Mouse (Mus musculus) intestine, embryonic 14.5 days (tissue): ENCODE measurements at regions not wholly inside any gene's neighbourhood (a gene's known extent, or its start where the extent isn't known, plus 50 kb on each side); places are given as distances from the start of the nearest gene placed in this dataset.
A peak's percentile ranks its signal among the peaks of the same experiment; 100 is the strongest.
"Not testable (repeated sequence)": the region's sequence is repeated elsewhere in the genome, so short reads cannot be mapped to it uniquely, and the experiment has no call there.

Experiments used
- ATAC-seq: fragments of 200-750 bp; cut with Nextera tagmentation; replicated peaks from 2 replicates; pipeline ENCODE4 v1.8.0; 2017; ENCODE audit warnings: low read depth, moderate number of reproducible peaks, moderate TSS enrichment, moderate library complexity; ENCODE audit not compliant: low FRiP score, low TSS enrichment
- DNase-seq: peaks from one replicate; pipeline ENCODE4 v3.0.0-alpha.2; 2018; ENCODE audit warnings: low spot score
- H3K27ac ChIP-seq: fragments of 300-500 bp; sonication (generic); 2 replicates; pipeline ENCODE4 v1.5.1; 2014; ENCODE audit warnings: low read depth, mild to moderate bottlenecking, control low read depth
- H3K27me3 ChIP-seq: fragments of 300-500 bp; sonication (generic); replicated peaks from 2 replicates; pipeline ENCODE4 v1.6.1; 2014; ENCODE audit warnings: low read length, control low read depth; ENCODE audit not compliant: control insufficient read depth, insufficient read depth
- H3K36me3 ChIP-seq: fragments of 300-500 bp; sonication (generic); 2 replicates; pipeline ENCODE4 v1.6.1; 2014; ENCODE audit warnings: low read length, control low read depth; ENCODE audit not compliant: control insufficient read depth, insufficient read depth
- H3K4me1 ChIP-seq: fragments of 300-500 bp; sonication (generic); replicated peaks from 2 replicates; pipeline ENCODE4 v1.6.1; 2014; ENCODE audit warnings: low read length, control low read depth, mixed read lengths; ENCODE audit not compliant: control insufficient read depth, insufficient read depth
- H3K4me2 ChIP-seq: fragments of 300-500 bp; sonication (generic); 2 replicates; pipeline ENCODE4 v1.6.1; 2014; ENCODE audit warnings: low read length
- H3K4me3 ChIP-seq: fragments of 300-500 bp; sonication (generic); 2 replicates; pipeline ENCODE4 v1.5.1; 2014; ENCODE audit warnings: low read depth, low read length, control low read depth, mixed read lengths
- H3K9ac ChIP-seq: fragments of 300-500 bp; sonication (generic); 2 replicates; pipeline ENCODE4 v1.6.1; 2014; ENCODE audit warnings: mild to moderate bottlenecking, low read length
- H3K9me3 ChIP-seq: fragments of 300-500 bp; sonication (generic); 2 replicates; pipeline ENCODE4 v1.6.1; 2016; ENCODE audit warnings: low read length, control low read depth; ENCODE audit not compliant: control insufficient read depth
- WGBS: fragments of 180-500 bp; shearing (Covaris S2); extraction: QIAGEN DNeasy Blood & Tissue Kit; methylation state at CpG from one replicate; pipeline ENCODE4 v1.1.7; 2014; 5-methylcytosine and 5-hydroxymethylcytosine counted together

DNA sequence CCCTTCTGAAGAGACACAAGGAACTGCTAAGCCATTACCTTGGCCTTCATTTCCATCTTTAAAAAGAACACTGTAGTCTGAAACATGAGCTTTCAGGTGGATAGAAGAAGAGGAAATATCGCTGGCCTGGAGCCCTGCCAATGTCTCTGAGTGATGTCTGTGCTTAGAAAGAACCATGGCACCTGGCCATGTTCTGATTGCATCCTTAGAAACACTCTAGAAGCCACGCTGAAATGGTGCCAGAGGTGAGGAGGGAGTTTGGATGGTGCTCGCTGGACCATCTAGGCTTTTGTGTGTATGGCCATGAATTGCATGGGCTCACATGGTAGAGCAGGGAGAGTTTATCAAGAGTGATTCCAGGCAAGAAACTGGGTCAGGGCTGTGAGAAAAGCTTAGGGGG is 207.4 kb downstream of the Diras2 start:
- no peaks in the 10 kb centered on the region for H3K4me1 ChIP-seq
- no peak overlapping the region for H3K27ac ChIP-seq
- no peak overlapping the region for H3K9ac ChIP-seq
- 63% methylated on average over 3 of the region's 3 CpGs for WGBS
- DNase-seq = no peak
- no peak overlapping the region for H3K4me2 ChIP-seq
- no peak overlapping the region for H3K4me3 ChIP-seq
- no peak for ATAC-seq
- no peaks in the 10 kb centered on the region for H3K27me3 ChIP-seq
- H3K9me3 ChIP-seq = no peaks in the 10 kb centered on the region
- no peaks in the 10 kb centered on the region for H3K36me3 ChIP-seq

- H3K9ac ChIP-seq, H3K27ac ChIP-seq, ATAC-seq, H3K36me3 ChIP-seq, DNase-seq, H3K4me1 ChIP-seq, H3K4me3 ChIP-seq, H3K9me3 ChIP-seq, H3K27me3 ChIP-seq, H3K4me2 ChIP-seq: not testable (repeated sequence)
- WGBS = 85% methylated on average over 3 of the region's 3 CpGs
Measured at GRCm38 (mm10) chr13:52324378-52324777, 206.7 kb downstream of the Diras2 start.

GRCm38 (mm10) chr13:52325647-52326046 is 205.4 kb downstream of the Diras2 start:
- H3K4me1 ChIP-seq, H3K27me3 ChIP-seq, DNase-seq, H3K36me3 ChIP-seq, H3K4me2 ChIP-seq, H3K9ac ChIP-seq, H3K4me3 ChIP-seq, ATAC-seq, H3K9me3 ChIP-seq, H3K27ac ChIP-seq: not testable (repeated sequence)
- WGBS = 82% methylated on average over 6 of the region's 6 CpGs

DNA sequence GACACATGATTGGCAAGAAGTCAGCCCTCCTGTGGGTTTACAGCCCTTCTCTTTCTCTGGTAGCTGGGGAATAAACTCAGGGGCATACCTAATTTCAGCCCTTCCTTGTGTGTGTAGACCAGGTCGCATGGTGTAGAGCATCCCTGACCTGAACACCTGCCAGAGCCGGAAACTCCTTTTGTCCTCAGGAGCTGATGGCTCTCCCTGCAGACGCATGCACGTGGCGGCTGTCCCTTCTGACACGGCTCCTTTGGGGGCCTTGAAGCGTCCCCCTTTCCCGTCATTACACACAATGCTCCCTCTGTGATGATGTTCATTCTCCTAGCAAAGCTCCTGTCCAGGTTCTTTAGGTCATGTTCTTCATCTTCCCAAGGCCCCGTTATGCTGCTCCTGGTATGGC is 203.3 kb downstream of the Diras2 start:
- no peak for ATAC-seq
- Histone ChIP-seq H3K4me3 (no peak overlapping the region), H3K9me3 (no peaks in the 10 kb centered on the region), H3K9ac (no peak overlapping the region), H3K36me3 (no peaks in the 10 kb centered on the region), H3K4me1 (no peaks in the 10 kb centered on the region), H3K27me3 (no peaks in the 10 kb centered on the region), H3K4me2 (no peak overlapping the region), H3K27ac (no peak overlapping the region)
- no peak for DNase-seq
- 87% methylated on average over 9 of the region's 9 CpGs for WGBS

GRCm38 (mm10) chr13:52328766-52329165 is 202.3 kb downstream of the Diras2 start:
- 51% methylated on average over 8 of the region's 8 CpGs for WGBS
- no peak overlapping the region for H3K27ac ChIP-seq

GRCm38 (mm10) chr13:52331068-52331467 is 200.0 kb downstream of the Diras2 start:
- ATAC-seq = no peak
- H3K36me3 ChIP-seq = no peaks in the 10 kb centered on the region

More at GRCm38 (mm10) chr13:52328766-52329165, 202.3 kb downstream of the Diras2 start:
- H3K9ac ChIP-seq = no peak overlapping the region
- no peaks in the 10 kb centered on the region for H3K4me1 ChIP-seq
- no peaks in the 10 kb centered on the region for H3K9me3 ChIP-seq
- H3K4me3 ChIP-seq = no peak overlapping the region
- DNase-seq = no peak
- no peaks in the 10 kb centered on the region for H3K27me3 ChIP-seq
- no peaks in the 10 kb centered on the region for H3K36me3 ChIP-seq
- no peak overlapping the region for H3K4me2 ChIP-seq
- ATAC-seq = no peak

GRCm38 (mm10) chr13:52334962-52335361 is 196.1 kb downstream of the Diras2 start:
- Histone ChIP-seq H3K9ac (no peak overlapping the region), H3K36me3 (no peaks in the 10 kb centered on the region), H3K9me3 (no peaks in the 10 kb centered on the region), H3K4me2 (no peak overlapping the region), H3K27ac (no peak overlapping the region), H3K4me3 (no peak overlapping the region), H3K27me3 (no peaks in the 10 kb centered on the region), H3K4me1 (no peaks in the 10 kb centered on the region)
- DNase-seq (no peak), ATAC-seq (no peak)
- WGBS = 78% methylated on average over 3 of the region's 3 CpGs

More at GRCm38 (mm10) chr13:52331068-52331467, 200.0 kb downstream of the Diras2 start:
- H3K4me3 ChIP-seq = no peak overlapping the region
- H3K4me2 ChIP-seq = no peak overlapping the region
- no peaks in the 10 kb centered on the region for H3K9me3 ChIP-seq
- no peak overlapping the region for H3K27ac ChIP-seq
- H3K4me1 ChIP-seq = no peaks in the 10 kb centered on the region
- no peak overlapping the region for H3K9ac ChIP-seq
- no peaks in the 10 kb centered on the region for H3K27me3 ChIP-seq
- 90% methylated on average over 5 of the region's 5 CpGs for WGBS
- DNase-seq = no peak

DNA sequence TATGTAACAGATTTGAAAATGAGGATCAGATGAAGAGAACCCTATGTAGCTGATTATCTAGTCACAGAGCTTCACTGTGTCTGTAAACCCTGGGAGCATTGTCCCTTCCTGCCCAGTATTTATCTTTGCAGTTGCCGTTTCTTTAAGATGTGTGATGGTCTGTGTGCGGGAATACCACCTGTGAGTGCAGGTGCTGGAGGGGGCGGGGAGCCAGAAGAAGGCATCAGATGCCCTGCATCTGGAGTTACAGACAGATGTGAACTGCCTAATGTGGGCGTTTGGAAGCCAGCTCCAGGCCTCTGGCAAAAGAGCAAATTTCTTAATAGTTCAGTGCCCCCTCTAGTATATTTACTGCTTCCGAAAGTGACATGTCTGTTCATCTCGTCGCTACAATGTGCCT is 193.1 kb downstream of the Diras2 start:
- 62% methylated on average over 7 of the region's 7 CpGs for WGBS
- H3K4me3 ChIP-seq = no peak overlapping the region
- no peak overlapping the region for H3K4me2 ChIP-seq
- ATAC-seq = no peak
- no peak for DNase-seq
- H3K9ac ChIP-seq = no peak overlapping the region
- no peaks in the 10 kb centered on the region for H3K4me1 ChIP-seq
- H3K27me3 ChIP-seq = no peaks in the 10 kb centered on the region
- H3K27ac ChIP-seq = no peak overlapping the region
- H3K9me3 ChIP-seq = no peaks in the 10 kb centered on the region
- no peaks in the 10 kb centered on the region for H3K36me3 ChIP-seq

GRCm38 (mm10) chr13:52339156-52339555 is 191.9 kb downstream of the Diras2 start:
- ATAC-seq (peak; percentile 50; the same call in 1 of the 2 replicates), DNase-seq (no peak)
- Histone ChIP-seq H3K27me3 (no peaks in the 10 kb centered on the region), H3K36me3 (no peaks in the 10 kb centered on the region), H3K9me3 (no peaks in the 10 kb centered on the region), H3K9ac (no peak overlapping the region), H3K4me1 (no peaks in the 10 kb centered on the region), H3K4me3 (no peak overlapping the region), H3K27ac (no peak overlapping the region), H3K4me2 (no peak overlapping the region)
- 55% methylated on average over 10 of the region's 10 CpGs for WGBS
